Mouse (Mus musculus) forebrain, embryonic 12.5 days (tissue): ENCODE measurements around the gene Utp11. TPM values are rescaled to one million over a fixed set of nuclear protein-coding genes. Genes with fewer than 3 reads are reported as not detected.

Experiments
- ATAC-seq: fragments of 200-750 bp; cut with Nextera tagmentation; 2 replicates; pipeline ENCODE4 v1.8.0; 2017; ENCODE audit warnings: moderate TSS enrichment; ENCODE audit not compliant: low FRiP score
- H3K27ac ChIP-seq: fragments of 300-500 bp; sonication (generic); 2 replicates; pipeline ENCODE4 v1.5.1; 2016; ENCODE audit warnings: mild to moderate bottlenecking
- H3K27me3 ChIP-seq: fragments of 300-500 bp; sonication (generic); 2 replicates; pipeline ENCODE4 v1.6.1; 2016; ENCODE audit warnings: mild to moderate bottlenecking
- H3K36me3 ChIP-seq: fragments of 300-500 bp; sonication (generic); replicated peaks from 2 replicates; pipeline ENCODE4 v1.6.1; 2016; ENCODE audit warnings: mild to moderate bottlenecking
- H3K4me1 ChIP-seq: fragments of 300-500 bp; sonication (generic); 2 replicates; pipeline ENCODE4 v1.6.1; 2016
- H3K4me2 ChIP-seq: fragments of 300-500 bp; sonication (generic); 2 replicates; pipeline ENCODE4 v1.6.1; 2016; ENCODE audit warnings: mild to moderate bottlenecking, moderate library complexity
- H3K4me3 ChIP-seq: fragments of 300-500 bp; sonication (generic); replicated peaks from 2 replicates; pipeline ENCODE4 v1.5.1; 2016; ENCODE audit warnings: mild to moderate bottlenecking
- H3K9ac ChIP-seq: fragments of 300-500 bp; sonication (generic); 2 replicates; pipeline ENCODE4 v1.6.1; 2016; ENCODE audit warnings: mild to moderate bottlenecking
- H3K9me3 ChIP-seq: fragments of 300-500 bp; sonication (generic); 2 replicates; pipeline ENCODE4 v1.6.1; 2016
- WGBS: fragments of 180-500 bp; shearing (Covaris S2); methylation state at CpG from one replicate; pipeline ENCODE4 v1.1.7; 2016; 5-methylcytosine and 5-hydroxymethylcytosine counted together
- microRNA counts: library from miRNA; unstranded; fragments of <30 nt; microRNA quantifications from one replicate; lab custom pipeline; 2017
- microRNA-seq: library from miRNA; unstranded; fragments of <30 nt; microRNA quantifications from one replicate; pipeline ENCODE4, GENCODE M21; 2017
- polyA plus RNA-seq: library from polyadenylated mRNA; unstranded; fragments of >200 nt; fragmentation: Nextera tagmentation; extraction: Ambion mirVana; gene quantifications from 2 replicates; pipeline ENCODE4 v1.2.1, GENCODE M21; 2016

Utp11 gene
- polyA plus RNA-seq, 1 experiment from 2014 or later: 63.8 TPM

DNA sequence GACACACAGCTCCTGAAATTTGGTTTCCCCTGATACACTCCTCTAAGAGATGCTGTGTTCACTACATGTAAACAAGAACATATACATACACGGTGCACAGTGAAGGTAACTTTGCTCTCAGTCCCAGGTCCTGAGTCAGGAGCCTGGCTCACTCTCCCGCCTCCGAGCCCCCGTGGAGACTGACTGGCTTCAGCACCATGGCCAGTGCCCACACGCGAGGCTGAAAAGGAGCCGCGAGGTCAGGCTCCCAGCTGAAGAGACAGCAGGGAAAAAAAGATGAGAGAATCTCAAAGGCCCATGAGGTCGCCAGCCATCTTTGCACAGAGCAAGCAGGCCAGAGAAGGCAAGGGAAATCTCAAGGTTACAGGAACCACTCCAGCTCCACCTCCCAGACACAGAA, 60.1 kb downstream of the Utp11 start:
- peaks cover 4% of the 10 kb centered on the region; the same call in 1 of the 2 replicates for H3K4me1 ChIP-seq

DNA sequence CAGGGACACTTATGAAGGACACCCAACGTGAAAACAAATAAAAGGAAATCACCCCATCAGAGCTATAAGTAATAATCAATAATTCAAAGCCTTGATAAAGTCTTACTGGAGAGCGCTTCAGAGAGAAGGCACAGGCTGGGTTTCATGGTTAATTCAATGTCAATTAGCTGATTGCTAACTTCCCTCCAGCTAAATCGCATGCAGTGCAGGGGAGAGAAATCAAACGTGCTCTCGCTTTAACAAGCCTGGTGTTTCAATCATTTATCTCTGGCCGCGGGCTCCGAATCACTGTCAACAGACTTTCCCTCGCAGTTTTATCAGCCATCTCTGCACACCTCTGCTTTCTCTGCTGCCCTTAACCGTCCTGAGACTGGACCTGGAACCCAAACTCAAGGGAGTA, 60.5 kb downstream of the Utp11 start:
- no peak for ATAC-seq
- Histone ChIP-seq H3K9ac (no peak overlapping the region), H3K27ac (no peak overlapping the region), H3K27me3 (peaks cover 23% of the 10 kb centered on the region), H3K9me3 (no peaks in the 10 kb centered on the region), H3K4me3 (no peak overlapping the region), H3K4me2 (no peak overlapping the region), H3K36me3 (no peaks in the 10 kb centered on the region), H3K4me1 (peaks cover 4% of the 10 kb centered on the region; the same call in 1 of the 2 replicates)
- WGBS: 71% methylated on average over 10 of the region's 10 CpGs

More for the DNA sequence above, 60.1 kb downstream of the Utp11 start:
- ATAC-seq: no peak
- Histone ChIP-seq H3K4me3 (no peak overlapping the region), H3K9ac (no peak overlapping the region), H3K27me3 (peaks cover 27% of the 10 kb centered on the region), H3K4me2 (no peak overlapping the region), H3K36me3 (no peaks in the 10 kb centered on the region), H3K27ac (no peak overlapping the region), H3K9me3 (no peaks in the 10 kb centered on the region)
- 11% methylated on average over 9 of the region's 9 CpGs for WGBS

DNA sequence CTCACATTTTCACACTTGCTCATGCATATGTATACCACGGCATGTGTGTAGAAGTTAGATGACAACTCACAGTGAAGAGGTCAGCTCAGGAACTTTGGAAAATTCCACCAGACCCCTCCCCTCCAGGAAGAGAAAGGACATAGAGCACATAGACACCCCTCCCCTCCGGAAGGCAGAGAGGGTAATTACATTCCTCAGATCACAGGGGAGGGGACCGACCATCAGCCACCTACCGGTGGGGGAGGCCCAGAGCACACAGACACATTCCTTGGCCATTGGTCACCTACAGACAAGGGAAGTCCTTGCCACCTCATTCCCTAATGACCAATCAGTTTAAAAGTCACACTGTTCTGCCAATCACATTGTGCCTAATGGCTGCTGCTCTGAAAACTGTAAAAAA, 61.9 kb downstream of the Utp11 start:
- H3K36me3 ChIP-seq: no peaks in the 10 kb centered on the region
- no peaks in the 10 kb centered on the region for H3K9me3 ChIP-seq
- H3K27me3 ChIP-seq: peaks cover 20% of the 10 kb centered on the region
- no peak overlapping the region for H3K27ac ChIP-seq
- no peak overlapping the region for H3K4me2 ChIP-seq
- no peak overlapping the region for H3K4me3 ChIP-seq
- ATAC-seq: no peak
- 69% methylated on average over 4 of the region's 4 CpGs for WGBS
- no peak overlapping the region for H3K9ac ChIP-seq
- H3K4me1 ChIP-seq: peaks cover 9% of the 10 kb centered on the region; the same call in 1 of the 2 replicates

MicroRNAs within 50 kb of the gene (microRNA counts, 519-probe panel; counts per million panel counts)
- not detected for microRNA mmu-miR-697 (lab: Ali Mortazavi, UCI)

Small RNA genes within 50 kb of the gene (microRNA-seq; reads per million reads assigned to microRNA genes)
- gene Gm24721 (not detected), gene Mir697 (not detected)

Other genes starting within 250 kb of the Utp11 start
- gene 3100002H09Rik, start 82.8 kb downstream of the Utp11 start, polyA plus RNA-seq: 0.47 and 0.74 TPM in 2 replicates
- 16.0 and 21.6 TPM in 2 replicates for gene Pou3f1, start 36.8 kb downstream of the Utp11 start, polyA plus RNA-seq
- gene Fhl3, start 7.1 kb upstream of the Utp11 start, polyA plus RNA-seq: 2.2 TPM in 2 replicates
- 203 and 204 TPM in 2 replicates for gene Sf3a3, start 21.2 kb upstream of the Utp11 start, polyA plus RNA-seq
- 23.8 and 31.9 TPM in 2 replicates for gene Inpp5b, start 48.2 kb upstream of the Utp11 start, polyA plus RNA-seq
- gene Mtf1, start 108.5 kb upstream of the Utp11 start, polyA plus RNA-seq: 13.6 and 17.4 TPM in 2 replicates
- 45.0 and 48.5 TPM in 2 replicates for gene Yrdc, start 157.1 kb upstream of the Utp11 start, polyA plus RNA-seq
- gene 1110065P20Rik, start 157.6 kb upstream of the Utp11 start, polyA plus RNA-seq: 60.1 and 64.9 TPM in 2 replicates
- gene Maneal, start 168.6 kb upstream of the Utp11 start, polyA plus RNA-seq: 5.6 and 9.7 TPM in 2 replicates
- 1.2 and 1.9 TPM in 2 replicates for gene Epha10, start 187.3 kb upstream of the Utp11 start, polyA plus RNA-seq
- 16.7 and 18.9 TPM in 2 replicates for gene 9930104L06Rik, start 243.4 kb upstream of the Utp11 start, polyA plus RNA-seq
- 243 and 257 TPM in 2 replicates for gene Cdca8, start 245.7 kb upstream of the Utp11 start, polyA plus RNA-seq